Mouse (Mus musculus) MEL (cell line): ENCODE data around the gene App.

ENCODE experiments used
- CTCF ChIP-seq, 3 experiments: IDR thresholded peaks in 2 of 3; conservative IDR thresholded peaks in 1 of 3; 2 replicates each; pipeline ENCODE4 v1.5.1; 2011 to 2012; ENCODE audit warnings: low read length in 3 of 3, low read depth in 2 of 3, mild to moderate bottlenecking in 2 of 3, improper control_type of control experiment in 1 of 3, inconsistent platforms in 1 of 3, mixed read lengths in 1 of 3, moderate library complexity in 1 of 3; ENCODE audit not compliant: control insufficient read depth in 1 of 3, insufficient read depth in 1 of 3, poor library complexity in 1 of 3, severe bottlenecking in 1 of 3
- POLR2A ChIP-seq, 2 experiments: IDR thresholded peaks; 2 replicates each; pipeline ENCODE4 v1.6.1; 2011 to 2012; ENCODE audit warnings: low read length in 2 of 2, mild to moderate bottlenecking in 2 of 2, control low read depth in 1 of 2, improper control_type of control experiment in 1 of 2, low read depth in 1 of 2, moderate library complexity in 1 of 2; ENCODE audit not compliant: control insufficient read depth in 1 of 2, insufficient read depth in 1 of 2, poor library complexity in 1 of 2
- POLR2AphosphoS2 ChIP-seq: IDR thresholded peaks from 2 replicates; pipeline ENCODE4 v1.6.1; 2011; ENCODE audit warnings: low read length, improper control_type of control experiment

DNA sequence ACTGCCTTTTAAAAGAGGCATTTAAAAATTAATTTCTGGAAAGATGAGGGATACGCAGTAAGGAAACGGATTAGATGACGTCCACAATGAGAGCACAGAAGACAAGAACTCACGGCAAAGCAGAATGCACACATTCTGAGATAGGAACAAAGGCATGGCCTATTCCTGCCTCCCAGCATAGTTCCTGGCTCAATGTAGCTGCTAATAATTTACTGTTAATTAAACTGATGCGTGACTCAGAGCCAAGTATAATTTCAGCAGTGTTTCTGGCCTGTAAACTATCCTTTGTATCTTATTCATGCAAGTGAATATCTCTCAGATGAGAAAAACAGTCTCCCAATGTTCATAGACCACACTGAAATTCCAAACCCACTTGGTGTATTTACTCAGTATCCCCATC is 154.3 kb downstream of the App start:
- TF ChIP-seq POLR2A (IDR thresholded peaks at IDR 0.05; ENCODE audit: control insufficient read depth in 1 of 2, insufficient read depth in 1 of 2, low read depth in 1 of 2, low read length in 2 of 2, poor library complexity in 1 of 2) (no peak), POLR2AphosphoS2 (no peak), CTCF (IDR thresholded peaks at IDR 0.05 in 2 of 3, conservative IDR thresholded peaks at IDR 0.05 in 1 of 3; ENCODE audit: control insufficient read depth in 1 of 3, insufficient read depth in 1 of 3, low read depth in 2 of 3, low read length in 3 of 3, poor library complexity in 1 of 3, severe bottlenecking in 1 of 3) (no peak)
